Mouse (Mus musculus) CH12.LX (cell line): ENCODE measurements at regions not wholly inside any gene's neighbourhood (a gene's known extent, or its start where the extent isn't known, plus 50 kb on each side); places are given as distances from the start of the nearest gene placed in this dataset.

Source experiments
- CHD1 ChIP-seq: IDR thresholded peaks from 2 replicates; pipeline ENCODE4 v1.6.1; 2012; ENCODE audit warnings: low read depth, low read length, improper control_type of control experiment, inconsistent platforms
- CTCF ChIP-seq, 2 experiments: IDR thresholded peaks in 1 of 2; conservative IDR thresholded peaks in 1 of 2; 2 replicates each; pipeline ENCODE4 v1.5.1; 2011 to 2012; ENCODE audit warnings: low read depth in 2 of 2, low read length in 2 of 2, improper control_type of control experiment in 1 of 2, inconsistent platforms in 1 of 2, mild to moderate bottlenecking in 1 of 2, moderate library complexity in 1 of 2
- E2F4 ChIP-seq: IDR thresholded peaks from 2 replicates; pipeline ENCODE4 v1.6.1; 2011; ENCODE audit warnings: low read depth, low read length, improper control_type of control experiment; ENCODE audit not compliant: insufficient replicate concordance
- EP300 ChIP-seq: IDR thresholded peaks from 2 replicates; pipeline ENCODE4 v1.6.1; 2011; ENCODE audit warnings: low read length, improper control_type of control experiment
- MAX ChIP-seq: IDR thresholded peaks from 2 replicates; pipeline ENCODE4 v1.6.1; 2011; ENCODE audit warnings: low read length, improper control_type of control experiment
- MAZ ChIP-seq: IDR thresholded peaks from 2 replicates; pipeline ENCODE4 v1.6.1; 2012; ENCODE audit warnings: low read depth, mild to moderate bottlenecking, inconsistent platforms, low read length, improper control_type of control experiment, moderate library complexity
- MYC ChIP-seq: IDR thresholded peaks from 2 replicates; pipeline ENCODE4 v1.6.1; 2011; ENCODE audit warnings: low read depth, mild to moderate bottlenecking, improper control_type of control experiment, low read length
- NRF1 ChIP-seq: IDR thresholded peaks from 2 replicates; pipeline ENCODE4 v1.6.1; 2014; ENCODE audit warnings: low read depth, mild to moderate bottlenecking, inconsistent platforms, low read length, improper control_type of control experiment, moderate library complexity
- SIN3A ChIP-seq: IDR thresholded peaks from 2 replicates; pipeline ENCODE4 v1.6.1; 2012; ENCODE audit warnings: low read length, improper control_type of control experiment, inconsistent platforms
- UBTF ChIP-seq: IDR thresholded peaks from 2 replicates; pipeline ENCODE4 v1.6.1; 2012; ENCODE audit warnings: low read depth, mild to moderate bottlenecking, inconsistent platforms, low read length, improper control_type of control experiment, moderate library complexity
- USF1 ChIP-seq: IDR thresholded peaks from 2 replicates; pipeline ENCODE4 v1.6.1; 2014; ENCODE audit warnings: low read depth, mild to moderate bottlenecking, inconsistent platforms, low read length, improper control_type of control experiment
- ZMIZ1 ChIP-seq: IDR thresholded peaks from 2 replicates; pipeline ENCODE4 v1.6.1; 2012; ENCODE audit warnings: low read depth, mild to moderate bottlenecking, inconsistent platforms, low read length, improper control_type of control experiment

DNA sequence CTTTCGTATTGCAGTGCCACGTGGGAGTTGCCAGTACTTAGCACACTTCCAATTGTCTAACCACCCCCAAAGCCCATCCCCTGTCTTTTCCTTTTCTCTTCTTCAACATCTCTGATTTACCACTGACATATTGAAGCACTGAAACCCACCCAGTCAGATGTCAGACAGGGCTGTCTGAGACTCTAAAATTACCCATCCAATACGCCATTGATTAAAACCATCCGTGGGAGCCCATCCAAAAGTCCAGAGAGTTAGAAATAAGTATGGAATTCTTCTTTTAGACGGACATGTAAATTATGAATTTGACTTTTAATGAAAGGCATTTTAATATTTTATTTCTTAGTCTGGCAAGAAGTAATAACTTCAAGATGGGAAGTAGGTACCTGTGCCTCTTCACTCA, 148.8 kb downstream of the Btg1 start:
- no peak for TF ChIP-seq EP300
- TF ChIP-seq USF1 = no peak
- no peak for TF ChIP-seq MYC
- no peak for TF ChIP-seq E2F4
- no peak for TF ChIP-seq CTCF (conservative IDR thresholded peaks at IDR 0.05 in 1 of 2, IDR thresholded peaks at IDR 0.05 in 1 of 2; ENCODE audit: low read depth in 2 of 2, low read length in 2 of 2)
- TF ChIP-seq SIN3A = no peak
- no peak for TF ChIP-seq MAZ
- no peak for TF ChIP-seq CHD1
- TF ChIP-seq MAX = no peak
- TF ChIP-seq NRF1 = no peak
- no peak for TF ChIP-seq UBTF
- TF ChIP-seq ZMIZ1 = no peak
